Mouse (Mus musculus) common myeloid progenitor, adult 5-6 weeks (primary cell): ENCODE measurements at regions not wholly inside any gene's neighbourhood (a gene's known extent, or its start where the extent isn't known, plus 50 kb on each side); places are given as distances from the start of the nearest gene placed in this dataset.

Experiments used
- ATAC-seq: replicated peaks from 2 replicates; pipeline ENCODE4 v1.8.0; 2016; ENCODE audit warnings: low read depth, mild to moderate bottlenecking, moderate TSS enrichment, inconsistent platforms; ENCODE audit not compliant: poor library complexity, severe bottlenecking

GRCm38 (mm10) chr2:75133298-75134080 is 307.9 kb downstream of the Mtx2 start:
- no peak for ATAC-seq

GRCm38 (mm10) chr2:75136618-75137017 is 311.0 kb downstream of the Mtx2 start:
- no peak for ATAC-seq

GRCm38 (mm10) chr2:75137133-75137982 is 311.8 kb downstream of the Mtx2 start:
- no peak for ATAC-seq

- ATAC-seq = peak; percentile 83
Measured at GRCm38 (mm10) chr2:75137983-75138745, 312.6 kb downstream of the Mtx2 start.

- no peak for ATAC-seq
Measured at GRCm38 (mm10) chr2:75138746-75139060, 313.1 kb downstream of the Mtx2 start.

GRCm38 (mm10) chr2:75139544-75139943 is 313.9 kb downstream of the Mtx2 start:
- ATAC-seq = no peak

- no peak for ATAC-seq
Measured at GRCm38 (mm10) chr2:75142675-75143074, 317.1 kb downstream of the Mtx2 start.

GRCm38 (mm10) chr2:75144861-75145260 is 319.3 kb downstream of the Mtx2 start:
- no peak for ATAC-seq

- no peak for ATAC-seq
Measured at GRCm38 (mm10) chr2:75146256-75146655, 320.7 kb downstream of the Mtx2 start.

GRCm38 (mm10) chr2:75147399-75147798 is 321.8 kb downstream of the Mtx2 start:
- ATAC-seq = no peak

- no peak for ATAC-seq
Measured at GRCm38 (mm10) chr2:75147967-75148366, 322.4 kb downstream of the Mtx2 start.

- ATAC-seq = no peak
Measured at GRCm38 (mm10) chr2:75149036-75149435, 323.4 kb downstream of the Mtx2 start.

- ATAC-seq = no peak
Measured at GRCm38 (mm10) chr2:75149562-75149961, 324.0 kb downstream of the Mtx2 start.

- ATAC-seq = peak; percentile 63; the same call in 1 of the 2 replicates
Measured at GRCm38 (mm10) chr2:75150986-75151385, 325.4 kb downstream of the Mtx2 start.

- no peak for ATAC-seq
Measured at GRCm38 (mm10) chr2:75151519-75151918, 325.9 kb downstream of the Mtx2 start.

GRCm38 (mm10) chr2:75152477-75152990 is 326.9 kb downstream of the Mtx2 start:
- ATAC-seq = peak; percentile 62

- ATAC-seq = no peak
Measured at GRCm38 (mm10) chr2:75154448-75154847, 328.8 kb downstream of the Mtx2 start.

- no peak for ATAC-seq
Measured at GRCm38 (mm10) chr2:75158581-75158980, 333.0 kb downstream of the Mtx2 start.

GRCm38 (mm10) chr2:75161075-75161474 is 335.5 kb downstream of the Mtx2 start:
- ATAC-seq = no peak

- ATAC-seq = no peak
Measured at GRCm38 (mm10) chr2:75164987-75165386, 339.4 kb downstream of the Mtx2 start.
